Comparison of ENCODE assay signal across 23 mouse cellular contexts in genomic region chr10:70774159-70774558, GRCm38 (mm10).
"Had no signal": no experiment of that assay in that cellular context is flagged by ENCODE, and none has a peak within 500 bp of the region (broad histone marks: within the 10 kb centered on the region; RNA-seq: fewer than 3 reads in every experiment).

No protein-coding gene starts in this region.

- H3K27ac ChIP-seq: gastrocnemius, adult 2 months; heart, adult 2 months; hindbrain, embryonic 10.5 days; hindbrain, embryonic 13.5 days; hindbrain, embryonic 15.5 days; intestine, embryonic 15.5 days; layer of hippocampus, adult 2 months; left cerebral cortex, adult 2 months; limb, embryonic 10.5 days; limb, embryonic 12.5 days had no signal

- H3K4me3 ChIP-seq: gastrocnemius, adult 2 months; heart, adult 2 months; heart, embryonic 12.5 days; hindbrain, embryonic 10.5 days; hindbrain, embryonic 13.5 days; hindbrain, embryonic 15.5 days; intestine, embryonic 15.5 days; layer of hippocampus, adult 2 months; left cerebral cortex, adult 2 months; limb, embryonic 10.5 days; limb, embryonic 12.5 days had no signal

- H3K9me3 ChIP-seq: hindbrain, embryonic 10.5 days; hindbrain, embryonic 13.5 days; hindbrain, embryonic 15.5 days; intestine, embryonic 15.5 days; limb, embryonic 10.5 days; limb, embryonic 12.5 days had no signal

- H3K4me1 ChIP-seq: heart, embryonic 12.5 days; hindbrain, embryonic 10.5 days; hindbrain, embryonic 13.5 days; hindbrain, embryonic 15.5 days; intestine, embryonic 15.5 days; limb, embryonic 10.5 days; limb, embryonic 12.5 days had no signal

- DNase-seq: gastrocnemius, adult 2 months; gastrocnemius, postnatal 10 days; gastrocnemius, postnatal 25 days; heart, adult 2 months; heart, postnatal 10 days; heart, postnatal 4 days; kidney, adult 18-20 months; kidney, adult 8-10 months; kidney, postnatal 10 days; kidney, postnatal 25 days; kidney, postnatal 4 days; liver had no signal

- H3K9ac ChIP-seq: heart, embryonic 12.5 days; hindbrain, embryonic 13.5 days; hindbrain, embryonic 15.5 days; intestine, embryonic 15.5 days; limb, embryonic 12.5 days had no signal

- H3K36me3 ChIP-seq: heart, embryonic 12.5 days; hindbrain, embryonic 10.5 days; hindbrain, embryonic 13.5 days; hindbrain, embryonic 15.5 days; intestine, embryonic 15.5 days; limb, embryonic 10.5 days; limb, embryonic 12.5 days had no signal

- H3K27me3 ChIP-seq: heart, embryonic 12.5 days; hindbrain, embryonic 13.5 days; hindbrain, embryonic 15.5 days; intestine, embryonic 15.5 days; limb, embryonic 12.5 days had no signal

- ATAC-seq: inflammation-experienced regulatory T-cells, adult 6 months; intestine, embryonic 15.5 days; intestine, postnatal 0 days had no signal

- H3K4me2 ChIP-seq: heart, embryonic 12.5 days; hindbrain, embryonic 13.5 days; hindbrain, embryonic 15.5 days; intestine, embryonic 15.5 days; limb, embryonic 12.5 days had no signal
